Mouse (Mus musculus) skeletal muscle tissue, adult 2 months (tissue): ENCODE data around the gene Pcbp4.
A peak's percentile ranks its signal among the peaks of the same experiment; 100 is the strongest.

Experiments
- DNase-seq: peaks from one replicate; pipeline ENCODE4 v3.0.0-alpha.2; 2012; ENCODE audit warnings: low read depth, low spot score

Gene Pcbp4

GRCm38 (mm10) chr9:106463122-106464063, 10.3 kb downstream of the Pcbp4 start:
- DNase-seq: no peak

- no peak for DNase-seq
These were observed 11.9 kb downstream of the Pcbp4 start for GRCm38 (mm10) chr9:106464751-106465541.

- no peak for DNase-seq
These were observed 12.6 kb downstream of the Pcbp4 start, which contains the start of gene Gpr62 for GRCm38 (mm10) chr9:106465571-106466200. TSS of gene Gpr62 (minus strand) at chr9:106465938.

GRCm38 (mm10) chr9:106466721-106467120, 13.6 kb downstream of the Pcbp4 start:
- DNase-seq: no peak

GRCm38 (mm10) chr9:106467746-106468145, 14.7 kb downstream of the Pcbp4 start:
- no peak for DNase-seq

GRCm38 (mm10) chr9:106469317-106469716, 16.2 kb downstream of the Pcbp4 start:
- DNase-seq: no peak

GRCm38 (mm10) chr9:106469776-106470175, 16.7 kb downstream of the Pcbp4 start:
- DNase-seq: no peak

GRCm38 (mm10) chr9:106470991-106471750, 18.1 kb downstream of the Pcbp4 start:
- no peak for DNase-seq

GRCm38 (mm10) chr9:106471892-106472291, 18.8 kb downstream of the Pcbp4 start:
- DNase-seq: peak; percentile 70

GRCm38 (mm10) chr9:106472321-106472720, 19.2 kb downstream of the Pcbp4 start:
- DNase-seq: peak; percentile 44

- DNase-seq: no peak
These were observed 20.1 kb downstream of the Pcbp4 start for GRCm38 (mm10) chr9:106473081-106473752.

GRCm38 (mm10) chr9:106473753-106474105, 20.6 kb downstream of the Pcbp4 start:
- no peak for DNase-seq

- DNase-seq: peak; percentile 77
These were observed 21.4 kb downstream of the Pcbp4 start for GRCm38 (mm10) chr9:106474456-106474855.

- DNase-seq: no peak
These were observed 22.0 kb downstream of the Pcbp4 start for GRCm38 (mm10) chr9:106475046-106475445.

- no peak for DNase-seq
These were observed 22.5 kb downstream of the Pcbp4 start, which contains the start of gene Rrp9 for GRCm38 (mm10) chr9:106475663-106476001. TSS of gene Rrp9 (plus strand) at chr9:106475963.

- DNase-seq: peak; percentile 87
These were observed 23.2 kb downstream of the Pcbp4 start for GRCm38 (mm10) chr9:106476002-106476923.

GRCm38 (mm10) chr9:106476924-106477484, 23.9 kb downstream of the Pcbp4 start, which contains the start of gene Parp3:
TSS of gene Parp3 (minus strand) at chr9:106476949.
- peak; percentile 100 for DNase-seq

GRCm38 (mm10) chr9:106477649-106478048, 24.6 kb downstream of the Pcbp4 start:
- no peak for DNase-seq

- DNase-seq: no peak
These were observed 25.0 kb downstream of the Pcbp4 start for GRCm38 (mm10) chr9:106478101-106478500.
